Mouse (Mus musculus) liver, adult 2 months (tissue): ENCODE results near the gene Gabbr2.

Experiments used
- CTCF ChIP-seq: fragments of 200-500 bp; IDR thresholded peaks from 2 replicates; pipeline ENCODE4 v1.5.1; 2011; ENCODE audit warnings: low read depth, low read length, control low read depth
- POLR2A ChIP-seq: fragments of 200-500 bp; IDR thresholded peaks from 2 replicates; pipeline ENCODE4 v1.6.1; 2011; ENCODE audit warnings: low read length, control low read depth; ENCODE audit not compliant: insufficient read depth; ENCODE audit errors: extremely low read depth

DNA sequence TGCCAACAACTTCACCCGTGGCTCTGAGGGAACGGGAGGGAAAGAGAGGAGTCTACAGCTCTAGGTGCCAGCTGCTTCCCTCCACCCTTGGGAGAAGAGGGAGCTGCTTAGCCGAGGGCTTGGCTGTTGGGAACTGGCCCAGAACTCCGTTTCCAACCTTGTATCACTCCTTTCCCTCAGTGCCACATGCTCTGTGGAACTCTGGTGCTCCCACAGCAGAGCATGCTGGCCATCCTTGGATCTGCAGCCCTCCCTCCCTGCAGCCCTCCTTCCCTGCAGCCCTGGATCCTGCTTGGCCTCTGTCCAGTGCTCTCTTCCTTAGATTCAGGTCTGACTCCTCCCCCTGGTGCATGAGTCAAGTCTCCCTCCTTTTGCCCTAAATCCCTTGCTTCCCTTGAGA lies 176.7 kb downstream of the Gabbr2 start:
- TF ChIP-seq POLR2A (no peak), CTCF (no peak)
